Mouse (Mus musculus): ENCODE measurements at regions not wholly inside any gene's neighbourhood (a gene's known extent, or its start where the extent isn't known, plus 50 kb on each side); places are given as distances from the start of the nearest gene placed in this dataset.

DNA sequence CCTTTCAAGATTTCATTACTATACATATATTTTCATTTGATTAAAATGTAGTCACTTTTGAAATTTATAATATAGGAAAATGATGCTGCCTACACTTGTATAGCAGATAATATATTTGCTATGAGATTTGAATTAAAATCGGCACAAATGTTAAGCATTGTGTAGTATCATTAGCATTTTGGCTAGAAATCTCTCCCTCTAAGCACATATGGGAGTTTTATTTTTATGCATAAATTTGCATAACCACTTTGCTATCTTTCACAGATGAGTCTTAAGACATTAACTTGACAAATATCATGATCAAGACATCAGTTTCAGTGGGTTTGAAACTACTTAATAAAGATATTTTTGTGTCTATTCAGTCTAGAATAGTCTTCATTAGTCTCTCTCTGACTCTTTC is 80.4 kb upstream of the Naf1 start:
- H3K9me3 ChIP-seq (replicated peaks; ENCODE audit: insufficient read depth, low read length): no peaks in the 10 kb centered on the region
- no peak for TF ChIP-seq UBTF (IDR thresholded peaks at IDR 0.05; ENCODE audit: borderline replicate concordance, insufficient read depth, low read depth, low read length)
- no peak for TF ChIP-seq CHD1 (IDR thresholded peaks at IDR 0.05; ENCODE audit: low read depth, low read length)
- no peak for TF ChIP-seq MYC (IDR thresholded peaks at IDR 0.05; ENCODE audit: low read depth, low read length)
- no peak for TF ChIP-seq TAL1 (IDR thresholded peaks at IDR 0.05; ENCODE audit: low read length)
- no peak for TF ChIP-seq CTCF (IDR thresholded peaks at IDR 0.05 in 2 of 3, conservative IDR thresholded peaks at IDR 0.05 in 1 of 3; ENCODE audit: control insufficient read depth in 1 of 3, insufficient read depth in 1 of 3, low read depth in 2 of 3, low read length in 3 of 3, poor library complexity in 1 of 3, severe bottlenecking in 1 of 3)
- TF ChIP-seq TBP (IDR thresholded peaks at IDR 0.05; ENCODE audit: low read depth, low read length): no peak
- no peak for TF ChIP-seq KAT2A (conservative IDR thresholded peaks at IDR 0.05; ENCODE audit: low read depth, low read length)
- TF ChIP-seq GATA1 (IDR thresholded peaks at IDR 0.05; ENCODE audit: low read depth, low read length): no peak
- TF ChIP-seq E2F4 (IDR thresholded peaks at IDR 0.05; ENCODE audit: borderline replicate concordance, low read depth, low read length): no peak
- TF ChIP-seq USF1 (IDR thresholded peaks at IDR 0.05; ENCODE audit: low read depth, low read length): no peak
- no peak for TF ChIP-seq MYB (IDR thresholded peaks at IDR 0.05; ENCODE audit: low read depth, low read length)
- no peak for TF ChIP-seq ZMIZ1 (IDR thresholded peaks at IDR 0.05; ENCODE audit: low read depth, low read length)
- TF ChIP-seq BHLHE40 (IDR thresholded peaks at IDR 0.05; ENCODE audit: borderline replicate concordance, low read depth, low read length): no peak
- TF ChIP-seq MAFK (IDR thresholded peaks at IDR 0.05; ENCODE audit: borderline replicate concordance, low read depth, low read length): no peak
- TF ChIP-seq POLR2AphosphoS5 (IDR thresholded peaks at IDR 0.05; ENCODE audit: borderline replicate concordance, low read depth, low read length): no peak
- no peak for TF ChIP-seq ZC3H11A (IDR thresholded peaks at IDR 0.05; ENCODE audit: low read depth, low read length)
- no peak for TF ChIP-seq ZNF384 (IDR thresholded peaks at IDR 0.05; ENCODE audit: low read depth, low read length)
- no peak for TF ChIP-seq EP300 (IDR thresholded peaks at IDR 0.05; ENCODE audit: low read depth in 1 of 2, low read length in 2 of 2)
- no peaks in the 10 kb centered on the region for H3K79me2 ChIP-seq (ENCODE audit: control insufficient read depth, insufficient read depth, low read length, poor library complexity)
- H3K27ac ChIP-seq (ENCODE audit: control insufficient read depth, low read depth, low read length): no peak overlapping the region
- H3K4me1 ChIP-seq (ENCODE audit: control insufficient read depth in 1 of 2, insufficient read depth in 2 of 2, low read length in 2 of 2): no peaks in the 10 kb centered on the region
- H3K9ac ChIP-seq (ENCODE audit: control insufficient read depth, low read depth, low read length, poor library complexity, severe bottlenecking): no peak overlapping the region
- no peak overlapping the region for H3K4me3 ChIP-seq (ENCODE audit: control insufficient read depth in 1 of 2, insufficient read depth in 1 of 2, low read depth in 2 of 2, low read length in 2 of 2)
- H3K36me3 ChIP-seq (ENCODE audit: control insufficient read depth in 1 of 2, insufficient read depth in 2 of 2, low read length in 2 of 2): no peaks in the 10 kb centered on the region
- H3K27me3 ChIP-seq (ENCODE audit: control insufficient read depth in 1 of 2, insufficient read depth in 2 of 2, low read length in 2 of 2): peaks cover 0 to 2% of the 10 kb centered on the region in 2 experiments; a peak in 1 of 4 replicates
- no peak for DNase-seq (ENCODE audit: low read depth, low spot score)

DNA sequence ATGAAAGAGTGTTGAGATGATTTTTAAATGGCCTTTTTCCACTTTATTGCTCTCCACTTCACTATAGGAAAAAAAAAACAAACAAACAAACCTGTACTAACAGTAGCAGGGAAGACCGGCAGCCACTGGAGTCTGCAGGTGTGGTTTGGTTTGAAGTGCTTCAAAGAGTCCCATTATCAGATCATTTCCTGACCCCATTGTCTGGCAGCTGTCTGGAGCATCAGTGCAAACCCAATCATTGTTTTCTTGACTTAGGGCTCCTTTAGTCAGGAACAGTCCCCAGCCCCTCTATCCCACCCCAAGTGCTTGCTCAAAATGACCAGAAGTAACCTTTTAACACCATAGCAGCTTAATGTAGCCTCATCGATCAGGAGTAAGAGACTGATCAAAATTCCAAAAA is 77.4 kb upstream of the Naf1 start:
- no peak for DNase-seq (ENCODE audit: low read depth, low spot score)
- no peak for TF ChIP-seq ETS1 (IDR thresholded peaks at IDR 0.05; ENCODE audit: low read depth, low read length)
- TF ChIP-seq BHLHE40 (IDR thresholded peaks at IDR 0.05; ENCODE audit: borderline replicate concordance, low read depth, low read length): no peak
- TF ChIP-seq ZC3H11A (IDR thresholded peaks at IDR 0.05; ENCODE audit: low read depth, low read length): no peak
- H3K36me3 ChIP-seq (ENCODE audit: control insufficient read depth in 1 of 2, insufficient read depth in 2 of 2, low read length in 2 of 2): no peaks in the 10 kb centered on the region
- no peak overlapping the region for H3K4me3 ChIP-seq (ENCODE audit: control insufficient read depth in 1 of 2, insufficient read depth in 1 of 2, low read depth in 2 of 2, low read length in 2 of 2)
- H3K4me1 ChIP-seq (ENCODE audit: control insufficient read depth in 1 of 2, insufficient read depth in 2 of 2, low read length in 2 of 2): no peaks in the 10 kb centered on the region
- no peaks in the 10 kb centered on the region for H3K9me3 ChIP-seq (replicated peaks; ENCODE audit: insufficient read depth, low read length)
- no peaks in the 10 kb centered on the region for H3K79me2 ChIP-seq (ENCODE audit: control insufficient read depth, insufficient read depth, low read length, poor library complexity)
- peaks cover 0 to 2% of the 10 kb centered on the region in 2 experiments; a peak in 1 of 4 replicates for H3K27me3 ChIP-seq (ENCODE audit: control insufficient read depth in 1 of 2, insufficient read depth in 2 of 2, low read length in 2 of 2)
- H3K27ac ChIP-seq (ENCODE audit: control insufficient read depth, low read depth, low read length): no peak overlapping the region
- H3K9ac ChIP-seq (ENCODE audit: control insufficient read depth, low read depth, low read length, poor library complexity, severe bottlenecking): no peak overlapping the region
